Mouse (Mus musculus): Measurements from ENCODE around the gene Mmaa. TPM values are rescaled to one million over a fixed set of nuclear protein-coding genes. Genes with fewer than 3 reads are reported as not detected.

The Mmaa gene
- polyA plus RNA-seq, 1 experiment from 2014 or later, result 8.6 TPM

DNA sequence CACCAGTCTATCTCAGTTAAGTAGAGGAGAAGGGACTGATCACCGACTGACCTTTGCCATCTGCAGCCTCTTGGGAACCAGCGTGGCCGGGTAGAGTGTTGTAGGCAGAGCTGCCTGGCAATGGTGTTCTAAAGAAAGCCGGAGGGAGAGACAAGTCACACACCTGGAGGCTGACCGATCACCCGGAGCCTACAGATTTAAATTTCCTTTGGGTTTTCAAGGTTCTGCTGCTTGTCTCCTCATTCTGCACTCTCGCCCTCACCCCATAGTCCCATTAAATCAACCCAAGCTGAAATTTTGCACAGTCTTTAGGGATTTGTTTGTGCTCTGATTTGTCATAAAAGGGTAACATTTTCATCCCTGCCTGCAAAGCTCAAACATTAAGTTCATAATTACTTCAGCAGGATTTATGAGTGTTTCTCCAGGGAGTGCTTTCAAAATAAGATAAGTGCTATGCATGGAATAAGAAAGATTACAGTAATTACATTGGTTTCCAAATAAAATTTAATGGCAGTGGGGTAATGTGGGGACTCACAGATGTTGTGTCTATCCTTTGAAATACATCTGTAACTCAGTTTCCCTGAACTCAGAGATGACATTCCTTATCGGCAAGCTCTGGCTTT is 65.4 kb downstream of the Mmaa start:
- no peak for DNase-seq (ENCODE audit: low spot score)
- 92% methylated on average over 8 of the region's 8 CpGs for WGBS
- no peaks in the 10 kb centered on the region for H3K36me3 ChIP-seq
- H3K27ac ChIP-seq (replicated peaks), result no peak overlapping the region
- peaks cover 2% of the 10 kb centered on the region; the same call in 1 of the 2 replicates for H3K4me1 ChIP-seq
- H3K4me3 ChIP-seq, result no peak overlapping the region
- no peaks in the 10 kb centered on the region; the same call in 1 of the 2 replicates for H3K9me3 ChIP-seq (replicated peaks)
- no peaks in the 10 kb centered on the region for H3K27me3 ChIP-seq (ENCODE audit: low read depth, poor library complexity, severe bottlenecking)

DNA sequence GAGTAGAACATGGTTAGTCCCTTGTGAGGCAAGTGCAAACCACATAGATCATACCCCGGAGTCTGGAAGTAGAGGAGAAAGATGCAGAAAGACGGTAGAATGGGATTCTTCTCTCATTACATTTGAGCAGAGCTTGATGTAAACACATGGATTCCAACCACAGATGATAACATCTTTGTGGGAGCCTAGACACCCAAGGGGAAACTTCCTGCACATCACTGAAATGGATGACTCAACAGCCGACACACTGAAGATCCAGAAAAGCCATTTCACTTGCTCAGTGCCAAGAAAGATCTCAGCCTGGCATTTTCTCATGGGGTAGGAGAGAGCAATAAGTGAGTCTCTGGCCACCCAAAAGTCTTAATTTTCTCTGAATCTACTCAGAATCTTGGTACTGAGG is 66.8 kb downstream of the Mmaa start:
- WGBS, result 91% methylated on average over 3 of the region's 3 CpGs
- no peak for DNase-seq (ENCODE audit: low spot score)
- no peak overlapping the region for H3K4me3 ChIP-seq
- H3K27me3 ChIP-seq (ENCODE audit: low read depth, poor library complexity, severe bottlenecking), result no peaks in the 10 kb centered on the region
- H3K4me1 ChIP-seq, result peaks cover 11% of the 10 kb centered on the region
- no peaks in the 10 kb centered on the region for H3K36me3 ChIP-seq
- no peak overlapping the region for H3K27ac ChIP-seq (replicated peaks)
- H3K9me3 ChIP-seq (replicated peaks), result no peaks in the 10 kb centered on the region; the same call in 1 of the 2 replicates

DNA sequence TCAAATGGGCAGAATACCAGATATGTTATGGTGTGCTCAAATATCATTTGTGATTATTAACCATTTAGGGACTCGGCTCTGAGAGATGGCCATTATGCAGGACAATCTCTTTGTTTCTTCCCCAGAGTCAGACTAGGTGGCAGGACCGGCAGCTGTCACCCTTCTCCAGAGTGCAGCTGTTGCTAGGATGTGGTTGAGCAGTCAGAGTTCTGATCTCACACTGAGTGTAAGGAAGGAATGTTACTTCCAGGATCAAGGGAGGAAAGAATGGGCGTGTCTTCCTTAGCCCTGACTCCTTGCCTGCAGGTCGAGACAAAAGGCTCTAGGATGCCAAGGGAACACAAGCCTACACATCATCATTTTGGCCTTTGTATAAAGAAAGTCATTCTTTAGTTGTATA is 67.5 kb downstream of the Mmaa start:
- Histone ChIP-seq H3K36me3 (no peaks in the 10 kb centered on the region), H3K4me1 (peaks cover 11% of the 10 kb centered on the region), H3K27me3 (ENCODE audit: low read depth, poor library complexity, severe bottlenecking) (no peaks in the 10 kb centered on the region), H3K27ac (replicated peaks) (no peak overlapping the region), H3K4me3 (no peak overlapping the region), H3K9me3 (replicated peaks) (no peaks in the 10 kb centered on the region; the same call in 1 of the 2 replicates)
- WGBS, result 87% methylated on average over 4 of the region's 4 CpGs
- no peak for DNase-seq (ENCODE audit: low spot score)

DNA sequence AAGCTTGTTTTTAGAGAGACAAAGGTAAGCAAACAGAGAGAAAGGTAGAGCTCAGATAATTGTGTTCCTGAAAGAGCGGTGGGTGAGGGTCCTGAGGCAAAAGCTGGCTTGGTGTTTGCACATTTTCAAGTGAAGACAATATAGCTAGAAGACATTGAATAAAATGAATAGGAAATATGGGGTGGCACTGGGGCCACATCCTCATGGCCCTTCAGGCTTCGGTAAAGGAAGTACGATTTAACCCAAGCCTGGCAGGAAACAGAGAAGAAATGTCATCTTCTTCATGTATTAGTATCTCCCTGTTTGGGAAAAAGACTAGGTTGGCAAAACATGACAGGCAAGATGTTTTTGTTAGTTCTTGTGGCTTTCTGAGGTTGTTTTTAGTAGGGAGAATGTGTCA is 68.7 kb downstream of the Mmaa start:
- H3K4me1 ChIP-seq, result peaks cover 11% of the 10 kb centered on the region
- no peak overlapping the region for H3K4me3 ChIP-seq
- no peaks in the 10 kb centered on the region for H3K27me3 ChIP-seq (ENCODE audit: low read depth, poor library complexity, severe bottlenecking)
- H3K9me3 ChIP-seq (replicated peaks), result no peaks in the 10 kb centered on the region; the same call in 1 of the 2 replicates
- no peak overlapping the region for H3K27ac ChIP-seq (replicated peaks)
- 90% methylated on average over 3 of the region's 3 CpGs for WGBS
- DNase-seq (ENCODE audit: low spot score), result no peak
- H3K36me3 ChIP-seq, result no peaks in the 10 kb centered on the region

DNA sequence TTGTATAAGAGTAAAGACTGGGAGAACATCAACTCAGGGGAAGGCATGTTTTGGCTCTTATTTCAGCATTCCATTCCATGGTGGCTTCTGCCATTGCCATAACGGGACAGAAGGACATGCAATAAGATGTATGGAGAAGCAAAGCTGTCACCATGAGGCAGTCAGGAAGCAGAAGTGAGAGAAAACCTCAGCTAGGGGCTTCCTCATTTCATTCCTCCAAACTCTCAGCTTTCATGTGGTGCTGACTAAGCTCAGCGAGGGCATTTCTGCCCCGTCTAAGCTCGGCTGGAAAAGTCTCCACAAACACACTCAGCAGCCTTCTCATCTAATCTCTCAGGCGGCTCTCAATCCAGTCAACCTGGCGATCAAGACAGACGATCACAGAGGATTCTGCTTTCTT is 69.2 kb downstream of the Mmaa start:
- WGBS, result 88% methylated on average over 7 of the region's 7 CpGs
- H3K27ac ChIP-seq (replicated peaks), result no peak overlapping the region

DNA sequence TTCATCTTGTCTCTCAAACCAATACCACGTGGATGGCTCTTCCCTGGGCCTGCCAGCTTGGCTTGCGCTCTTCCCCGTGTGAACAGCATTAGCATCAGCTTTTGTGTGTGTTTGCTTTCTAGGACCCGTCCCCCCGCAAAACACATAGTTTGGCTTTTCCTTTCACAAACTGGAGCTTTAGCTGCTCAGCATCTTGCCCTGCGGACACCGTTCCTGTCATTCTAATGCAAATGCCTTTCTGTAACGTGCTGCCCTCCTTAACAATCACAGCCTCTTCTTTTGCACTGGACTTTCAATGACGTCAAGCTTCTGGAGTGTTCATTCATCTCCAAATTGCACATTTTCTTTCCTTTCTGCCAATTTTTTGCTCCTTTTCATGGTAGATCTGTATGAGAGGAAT is 70.4 kb downstream of the Mmaa start:
- 49% methylated on average over 9 of the region's 9 CpGs for WGBS
- H3K4me3 ChIP-seq, result no peak overlapping the region
- no peaks in the 10 kb centered on the region; the same call in 1 of the 2 replicates for H3K9me3 ChIP-seq (replicated peaks)
- H3K27me3 ChIP-seq (ENCODE audit: low read depth, poor library complexity, severe bottlenecking), result no peaks in the 10 kb centered on the region
- H3K36me3 ChIP-seq, result no peaks in the 10 kb centered on the region
- DNase-seq (ENCODE audit: low spot score), result no peak
- peak overlapping the region; percentile 70 for H3K27ac ChIP-seq (replicated peaks)
- peaks cover 11% of the 10 kb centered on the region for H3K4me1 ChIP-seq

More for the DNA sequence above, 69.2 kb downstream of the Mmaa start:
- no peak for DNase-seq (ENCODE audit: low spot score)
- Histone ChIP-seq H3K9me3 (replicated peaks) (no peaks in the 10 kb centered on the region; the same call in 1 of the 2 replicates), H3K36me3 (no peaks in the 10 kb centered on the region), H3K4me1 (peaks cover 11% of the 10 kb centered on the region), H3K4me3 (no peak overlapping the region), H3K27me3 (ENCODE audit: low read depth, poor library complexity, severe bottlenecking) (no peaks in the 10 kb centered on the region)

DNA sequence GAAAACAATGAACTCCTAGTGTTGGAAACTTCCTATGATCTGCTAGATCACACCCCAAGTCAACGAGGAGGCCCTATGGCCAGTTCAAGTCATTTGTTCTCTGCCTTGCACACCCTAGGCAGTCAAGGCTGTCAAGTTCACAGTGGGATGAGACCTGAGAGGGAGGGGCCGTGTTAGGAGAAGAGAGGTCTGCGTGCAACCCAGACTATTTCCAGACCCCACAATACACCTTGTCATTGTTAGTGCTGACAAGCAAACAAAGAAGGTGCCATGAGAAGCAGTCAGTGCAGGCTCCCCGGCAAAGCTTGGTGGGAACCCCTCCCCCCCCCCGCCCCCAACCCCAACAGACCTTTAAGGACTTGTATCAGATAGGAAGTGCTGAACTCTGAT is 72.0 kb downstream of the Mmaa start:
- WGBS, result 88% methylated on average over 5 of the region's 5 CpGs
- Histone ChIP-seq H3K9me3 (replicated peaks) (no peaks in the 10 kb centered on the region; the same call in 1 of the 2 replicates), H3K4me3 (no peak overlapping the region), H3K27ac (replicated peaks) (no peak overlapping the region), H3K36me3 (no peaks in the 10 kb centered on the region), H3K27me3 (ENCODE audit: low read depth, poor library complexity, severe bottlenecking) (no peaks in the 10 kb centered on the region), H3K4me1 (peaks cover 11% of the 10 kb centered on the region)
- no peak for DNase-seq (ENCODE audit: low spot score)

DNA sequence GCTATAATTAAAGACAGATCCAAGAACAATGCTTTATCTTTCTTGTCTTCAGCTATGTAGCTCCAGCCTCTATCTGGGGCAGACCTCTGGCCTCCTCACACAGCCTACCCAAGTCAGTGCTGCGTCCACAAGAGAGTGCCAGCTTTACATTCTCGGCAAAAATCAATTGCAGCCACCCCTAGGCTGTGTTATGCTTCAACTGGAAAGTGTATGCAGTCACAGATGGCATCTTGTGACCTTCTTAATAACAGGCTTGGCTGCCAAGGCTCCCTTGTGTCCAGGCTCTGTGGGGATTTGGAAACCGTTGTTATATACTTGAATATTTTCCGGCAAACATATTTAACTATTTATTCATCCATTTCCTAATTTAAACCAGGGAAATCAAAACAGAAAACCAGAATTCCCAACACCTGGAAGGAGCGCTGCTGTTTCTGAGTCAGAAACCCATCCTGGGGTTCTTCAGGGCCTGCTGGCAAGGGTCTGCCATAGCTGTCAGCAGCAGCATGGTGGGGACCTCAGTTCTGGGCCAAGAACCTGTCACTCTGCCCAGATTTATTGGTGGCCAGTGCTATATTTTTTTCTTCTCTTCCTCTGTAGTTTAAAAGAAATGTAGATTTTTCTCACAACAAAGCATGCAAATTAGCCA is 72.5 kb downstream of the Mmaa start:
- no peak overlapping the region for H3K4me3 ChIP-seq
- no peaks in the 10 kb centered on the region for H3K36me3 ChIP-seq
- H3K9me3 ChIP-seq (replicated peaks), result no peaks in the 10 kb centered on the region; the same call in 1 of the 2 replicates
- peaks cover 11% of the 10 kb centered on the region for H3K4me1 ChIP-seq
- no peak for DNase-seq (ENCODE audit: low spot score)
- WGBS, result 77% methylated on average over 5 of the region's 5 CpGs
- H3K27me3 ChIP-seq (ENCODE audit: low read depth, poor library complexity, severe bottlenecking), result no peaks in the 10 kb centered on the region
- no peak overlapping the region for H3K27ac ChIP-seq (replicated peaks)

Other genes starting within 250 kb of the Mmaa start
- gene 1700011L22Rik, start 46.4 kb downstream of the Mmaa start, polyA plus RNA-seq (2016; fragmentation: Nextera tagmentation; extraction: Ambion mirVana), result not detected in 2 replicates
- 36.1 and 39.0 TPM in 2 replicates for gene Smad1, start 104.6 kb upstream of the Mmaa start, polyA plus RNA-seq (2016; fragmentation: Nextera tagmentation; extraction: Ambion mirVana)

Data from midbrain, embryonic 10.5 days (tissue).